Mouse (Mus musculus) left cerebral cortex, adult 11 months (tissue): ENCODE results near the gene Atp2a2.
"Not testable (repeated sequence)": the region's sequence is repeated elsewhere in the genome, so short reads cannot be mapped to it uniquely, and the experiment has no call there.

ENCODE experiments used
- DNase-seq: peaks from one replicate; pipeline ENCODE4 v3.0.0; 2022; ENCODE audit warnings: low spot score

Atp2a2 gene

GRCm38 (mm10) chr5:122450913-122451317 lies 51.1 kb downstream of the Atp2a2 start:
- no peak for DNase-seq

GRCm38 (mm10) chr5:122449946-122450345 lies 52.1 kb downstream of the Atp2a2 start:
- no peak for DNase-seq

DNA sequence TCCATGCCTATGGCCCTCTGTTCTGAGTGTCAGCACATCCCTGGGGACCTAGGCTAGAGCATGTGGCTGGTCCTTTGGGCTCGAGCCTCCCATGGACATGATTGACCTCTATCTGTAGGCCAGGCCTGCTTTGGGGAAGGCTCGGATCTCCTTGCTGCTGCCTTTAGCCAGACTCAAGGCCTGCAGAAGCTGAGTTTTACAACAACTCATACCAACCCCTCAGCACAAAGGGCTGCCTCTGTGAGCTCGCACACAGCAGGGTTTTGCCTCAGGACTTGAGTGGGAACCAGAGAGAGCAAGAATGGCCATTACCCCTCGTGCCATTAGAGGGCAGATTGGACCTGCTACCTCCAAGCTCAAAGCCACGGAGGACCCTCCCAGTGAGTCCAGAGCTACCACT lies 53.2 kb downstream of the Atp2a2 start:
- DNase-seq, result no peak

- no peak for DNase-seq
These were observed 54.2 kb downstream of the Atp2a2 start for GRCm38 (mm10) chr5:122447857-122448256.

- no peak for DNase-seq
These were observed 56.9 kb downstream of the Atp2a2 start for GRCm38 (mm10) chr5:122445051-122445610.

DNA sequence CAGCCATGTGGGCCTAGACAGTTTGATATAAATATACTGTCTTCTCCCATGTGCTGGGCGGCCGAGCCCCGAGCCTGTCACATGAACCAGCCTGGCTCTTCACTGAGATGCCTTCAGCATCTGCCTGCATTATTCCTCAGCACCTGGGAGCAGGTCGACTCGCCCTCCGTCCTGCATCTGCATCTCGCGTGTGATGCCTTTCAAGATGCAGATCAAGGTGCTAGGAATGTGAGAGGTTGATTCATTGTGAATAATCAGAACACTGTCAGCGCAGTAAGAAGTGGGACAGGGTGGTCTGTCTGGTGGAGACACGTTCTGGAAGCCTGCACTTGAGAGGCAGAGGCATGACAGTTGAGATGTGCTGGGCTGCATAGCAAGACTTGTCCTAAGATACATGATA lies 57.5 kb downstream of the Atp2a2 start:
- no peak for DNase-seq

- DNase-seq, result no peak
These were observed 61.9 kb downstream of the Atp2a2 start for GRCm38 (mm10) chr5:122440095-122440630.

- DNase-seq, result no peak
These were observed 62.5 kb downstream of the Atp2a2 start for GRCm38 (mm10) chr5:122439400-122440094.

DNA sequence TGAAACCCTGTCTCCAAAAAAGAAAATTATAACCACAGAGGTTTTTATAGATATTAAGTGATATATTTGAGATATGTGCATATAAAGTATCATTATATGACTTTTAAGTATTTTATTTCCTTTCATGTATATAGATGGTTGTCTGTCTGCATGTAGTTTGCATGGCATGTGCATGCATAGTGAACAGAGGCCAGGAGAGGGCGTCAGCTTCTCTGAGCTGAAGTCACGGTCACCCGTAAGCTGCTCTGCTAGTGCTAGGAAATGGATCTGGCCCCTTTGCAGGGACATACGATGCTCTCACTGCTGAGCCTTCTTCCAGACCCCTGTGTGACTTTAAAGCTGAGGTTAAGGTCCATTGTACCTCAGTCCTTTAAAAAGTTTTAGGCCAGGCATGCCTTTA lies 67.5 kb downstream of the Atp2a2 start:
- no peak for DNase-seq

DNA sequence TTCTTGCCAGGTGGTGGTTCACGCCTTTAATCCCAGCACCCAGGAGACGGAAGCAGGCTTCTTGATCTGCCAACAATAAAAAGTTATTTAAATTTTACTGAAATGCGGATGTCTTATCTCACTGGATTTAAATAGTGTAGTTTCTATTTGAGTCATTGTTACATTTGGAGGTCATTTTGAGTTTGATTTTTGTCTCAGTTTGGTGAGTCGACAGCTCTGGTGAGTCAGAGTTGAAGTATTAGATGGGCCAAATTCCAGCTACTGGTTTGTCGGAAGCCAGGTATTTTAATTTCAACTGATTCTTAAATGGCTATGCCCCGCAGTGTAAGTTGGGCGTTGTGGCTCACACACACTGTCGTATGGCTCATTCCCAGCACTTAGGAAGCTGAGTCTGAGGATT lies 70.8 kb downstream of the Atp2a2 start:
- no peak for DNase-seq

DNA sequence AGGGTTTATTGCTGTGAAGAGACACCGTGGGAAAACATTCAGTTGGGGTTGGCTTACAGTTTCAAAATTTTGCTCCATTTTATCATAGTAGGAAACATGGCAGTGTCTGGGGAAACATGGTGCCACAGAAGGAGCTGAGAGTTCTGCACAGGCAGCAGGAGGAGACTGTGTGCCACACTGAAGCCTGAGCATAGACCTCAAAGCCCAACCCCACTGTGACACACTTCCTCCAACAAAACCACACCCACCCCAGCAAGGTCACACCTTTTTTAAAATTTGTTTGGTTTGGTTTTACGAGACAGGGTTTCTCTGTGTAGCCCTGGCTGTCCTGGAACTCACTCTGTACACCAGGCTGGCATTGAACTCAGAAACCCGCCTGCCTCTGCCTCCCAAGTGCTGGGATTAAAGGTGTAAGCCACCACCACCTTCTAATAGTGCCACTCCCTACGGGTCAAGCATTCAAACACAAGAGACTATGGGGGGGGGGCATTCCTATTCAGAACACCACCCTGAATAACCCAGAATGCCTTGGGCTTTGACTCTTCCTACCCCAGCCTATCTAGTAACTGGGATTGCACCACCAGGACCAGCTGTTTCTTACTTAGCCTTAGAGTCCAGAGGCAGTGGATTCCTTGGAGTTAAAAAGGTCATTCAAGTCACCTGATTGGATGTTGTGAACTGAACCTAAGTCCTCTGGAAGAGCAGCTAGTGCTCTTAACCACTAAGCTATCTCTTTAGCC lies 71.8 kb downstream of the Atp2a2 start:
- DNase-seq, result no peak

DNA sequence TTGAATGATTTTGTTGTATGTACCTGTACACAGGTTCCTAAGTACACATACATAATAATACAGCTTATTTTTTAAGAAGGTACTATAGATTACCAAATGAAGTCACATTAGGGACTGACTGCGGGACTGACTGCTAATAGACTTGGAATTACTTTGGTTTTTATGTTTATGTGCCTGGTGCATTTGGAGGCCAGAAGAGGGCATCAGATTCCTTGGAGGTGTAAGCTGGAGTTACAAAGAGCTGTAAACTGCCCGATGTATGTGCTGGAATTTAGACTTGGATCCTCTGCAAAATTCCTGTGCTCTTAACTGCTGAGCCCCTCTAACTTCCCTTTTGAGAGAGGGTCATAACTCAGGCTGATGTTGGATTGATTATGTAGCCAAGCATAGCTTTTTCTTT lies 76.5 kb downstream of the Atp2a2 start:
- no peak for DNase-seq

- no peak for DNase-seq
These were observed 78.9 kb downstream of the Atp2a2 start for GRCm38 (mm10) chr5:122423083-122423482.

DNA sequence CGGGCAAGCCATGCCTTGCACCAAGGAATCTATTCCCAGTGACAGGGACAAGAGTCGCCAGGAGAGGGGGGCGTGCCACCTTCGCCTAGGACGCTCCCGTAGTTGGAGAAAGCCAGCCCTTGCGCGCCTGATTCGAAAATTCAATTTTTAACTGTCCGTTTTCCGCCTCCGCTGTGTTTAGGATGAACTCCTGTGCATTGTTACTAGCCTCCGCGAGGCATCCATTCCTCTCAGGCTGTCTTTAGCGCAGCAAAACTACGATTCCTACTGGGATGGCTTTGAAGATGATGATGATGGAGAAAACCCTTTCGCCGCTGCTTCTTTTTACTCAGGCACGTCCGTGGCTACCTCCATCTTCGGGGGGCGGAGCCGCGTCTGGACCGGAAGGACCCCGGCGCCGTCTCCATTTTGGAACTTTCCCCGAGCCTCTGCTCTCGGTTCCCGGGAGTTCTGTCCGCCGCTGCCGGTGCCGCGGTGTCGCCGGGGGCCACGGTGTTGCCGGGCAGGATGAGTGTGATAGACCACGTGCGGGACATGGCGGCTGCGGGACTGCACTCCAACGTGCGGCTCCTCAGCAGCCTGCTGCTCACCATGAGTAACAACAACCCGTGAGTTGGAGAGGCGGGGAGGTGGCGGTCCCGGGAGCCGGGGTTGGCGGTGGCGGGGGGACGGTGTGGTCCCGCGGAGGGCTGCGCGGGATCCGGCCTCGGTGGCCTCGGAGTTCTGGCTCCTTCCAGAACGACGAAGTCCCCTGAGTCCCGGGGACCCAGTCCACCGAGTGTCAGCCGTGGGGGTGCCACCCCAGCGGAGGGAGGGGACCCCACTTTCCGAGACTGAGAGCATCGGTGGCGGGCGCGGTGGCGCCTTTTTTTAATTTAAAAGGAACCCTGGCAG lies 79.7 kb downstream of the Atp2a2 start:
- DNase-seq, result peak; percentile 73

DNA sequence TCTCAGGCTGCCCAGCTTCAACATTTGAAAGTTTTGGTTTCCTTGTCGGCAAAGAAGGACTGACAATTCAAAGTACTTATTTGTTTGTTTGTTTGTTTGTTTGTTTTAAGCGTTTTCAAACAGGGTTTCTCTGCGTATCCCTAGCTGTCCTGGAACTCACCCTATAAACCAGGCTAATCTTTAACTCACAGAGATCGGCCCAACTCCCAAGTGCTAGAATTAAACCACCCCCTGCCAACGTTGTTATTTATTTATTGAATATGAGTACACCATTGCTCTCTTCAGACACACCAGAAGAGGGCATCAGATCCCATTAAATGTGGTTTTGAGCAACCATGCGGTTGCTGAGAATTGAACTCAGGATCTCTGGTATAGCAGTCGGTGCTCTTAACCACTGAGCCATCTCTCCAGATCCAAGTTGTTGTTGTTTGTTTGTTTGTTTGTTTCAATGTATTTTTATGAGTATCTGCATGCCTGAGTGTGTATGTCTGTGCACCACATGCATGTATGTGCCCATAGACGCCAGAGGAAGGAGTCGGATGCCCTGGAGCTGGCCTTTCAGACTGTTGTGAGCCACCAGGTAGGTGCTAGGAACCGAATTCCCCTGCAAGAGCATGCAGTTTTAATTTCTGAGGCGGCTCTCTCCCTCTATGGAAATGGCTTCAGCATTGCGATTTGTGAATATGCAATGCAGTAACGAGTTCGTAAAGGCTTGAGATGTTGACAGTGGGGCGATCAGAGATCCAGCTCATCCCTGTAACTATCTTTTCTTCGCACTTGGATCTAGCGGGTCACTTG lies 80.6 kb downstream of the Atp2a2 start, which contains the start of gene Anapc7:
TSS of gene Anapc7 (plus strand) at position 423 of the 798 bp plus-strand sequence.
- DNase-seq, result no peak

- not testable (repeated sequence) for DNase-seq
These were observed 81.3 kb downstream of the Atp2a2 start for GRCm38 (mm10) chr5:122420676-122421075.

- DNase-seq, result no peak
These were observed 86.6 kb downstream of the Atp2a2 start for GRCm38 (mm10) chr5:122415465-122415864.

- no peak for DNase-seq
These were observed 87.7 kb downstream of the Atp2a2 start for GRCm38 (mm10) chr5:122414351-122414750.

GRCm38 (mm10) chr5:122412826-122413225 lies 89.2 kb downstream of the Atp2a2 start:
- no peak for DNase-seq

- DNase-seq, result no peak
These were observed 90.1 kb downstream of the Atp2a2 start for GRCm38 (mm10) chr5:122411892-122412291.
